ENCODE assay signal across 12 mouse cellular contexts in genomic region chr11:117314520-117314919, GRCm38 (mm10).
DNase-seq lines count a peak whose midpoint lies in the region; ATAC-seq and TF ChIP-seq lines count a peak whose summit lies in the region.
"Had no signal": no experiment of that assay in that cellular context is flagged by ENCODE, and none has a peak within 500 bp of the region (broad histone marks: within the 10 kb centered on the region; RNA-seq: fewer than 3 reads in every experiment).

No protein-coding gene starts in this region.

- peaks cover 99% of the 10 kb centered on the region for H3K4me1 ChIP-seq in hindbrain, embryonic 10.5 days (replicated peaks)
- H3K4me1 ChIP-seq in hindbrain, embryonic 16.5 days (ENCODE audit: control insufficient read depth, insufficient read depth, low read depth, low read length) = peaks cover 68% of the 10 kb centered on the region
- H3K4me1 ChIP-seq in lung, postnatal 0 days (ENCODE audit: insufficient read depth, low read depth, low read length) = peaks cover 60% of the 10 kb centered on the region
- peaks cover 99% of the 10 kb centered on the region for H3K4me1 ChIP-seq in limb, embryonic 10.5 days

- WGBS in hindbrain, embryonic 10.5 days = 94% methylated on average over 8 of the region's 8 CpGs
- 84% methylated on average over 8 of the region's 8 CpGs for WGBS in hindbrain, embryonic 16.5 days
- WGBS in lung, postnatal 0 days = 86% methylated on average over 8 of the region's 8 CpGs
- WGBS in limb, embryonic 10.5 days = 93% methylated on average over 8 of the region's 8 CpGs

- 0 out of 2 replicates have a peak overlapping the region, but pooled peaks have one; percentile 60 for H3K27ac ChIP-seq in hindbrain, embryonic 10.5 days
- H3K27ac ChIP-seq in hindbrain, embryonic 16.5 days (ENCODE audit: low read depth, low read length) = no peak overlapping the region
- peak overlapping the region; percentile 57; the same call in 1 of the 2 replicates for H3K27ac ChIP-seq in lung, postnatal 0 days (ENCODE audit: low read length)
- 0 out of 2 replicates have a peak overlapping the region, but pooled peaks have one; percentile 5 for H3K27ac ChIP-seq in limb, embryonic 10.5 days
- H3K27ac ChIP-seq: liver, embryonic 13.5 days; midbrain, embryonic 15.5 days had no signal

- no peaks in the 10 kb centered on the region for H3K9me3 ChIP-seq in hindbrain, embryonic 10.5 days
- H3K9me3 ChIP-seq in hindbrain, embryonic 16.5 days (ENCODE audit: control insufficient read depth, low read length) = no peaks in the 10 kb centered on the region
- H3K9me3 ChIP-seq in lung, postnatal 0 days (ENCODE audit: low read length) = no peaks in the 10 kb centered on the region
- no peaks in the 10 kb centered on the region for H3K9me3 ChIP-seq in limb, embryonic 10.5 days (replicated peaks)
- H3K9me3 ChIP-seq: embryonic facial prominence, embryonic 12.5 days; liver, embryonic 13.5 days; midbrain, embryonic 15.5 days had no signal

- DNase-seq in adrenal gland, postnatal 14 days = peak; percentile 57
- no peak for DNase-seq in adrenal gland, adult 8-10 months
- DNase-seq in hindbrain, embryonic 10.5 days (ENCODE audit: low spot score) = no peak
- no peak for DNase-seq in lung, postnatal 0 days (ENCODE audit: low spot score)
- no peak for DNase-seq in lung, postnatal 10 days
- DNase-seq in limb, embryonic 10.5 days (ENCODE audit: low spot score) = no peak
- no peak for DNase-seq in embryo, embryonic 11 days
- DNase-seq: forebrain, postnatal 0 days; liver, embryonic 13.5 days had no signal

- no peaks in the 10 kb centered on the region for H3K27me3 ChIP-seq in hindbrain, embryonic 10.5 days (ENCODE audit: insufficient read depth, poor library complexity, severe bottlenecking)
- no peaks in the 10 kb centered on the region for H3K27me3 ChIP-seq in hindbrain, embryonic 16.5 days (replicated peaks; ENCODE audit: control insufficient read depth, insufficient read depth, low read length)
- no peaks in the 10 kb centered on the region for H3K27me3 ChIP-seq in lung, postnatal 0 days (replicated peaks; ENCODE audit: insufficient read depth, low read length)
- H3K27me3 ChIP-seq in limb, embryonic 10.5 days (ENCODE audit: low read depth, poor library complexity, severe bottlenecking) = no peaks in the 10 kb centered on the region
- H3K27me3 ChIP-seq: embryonic facial prominence, embryonic 12.5 days; liver, embryonic 13.5 days; midbrain, embryonic 15.5 days had no signal

- no peak for TF ChIP-seq CTCF in lung, postnatal 0 days (IDR thresholded peaks at IDR 0.05)

- TF ChIP-seq EP300 in lung, postnatal 0 days (IDR thresholded peaks at IDR 0.05) = no peak

- no peaks in the 10 kb centered on the region for H3K36me3 ChIP-seq in hindbrain, embryonic 10.5 days
- H3K36me3 ChIP-seq in hindbrain, embryonic 16.5 days (ENCODE audit: control insufficient read depth, insufficient read depth, low read length) = no peaks in the 10 kb centered on the region
- H3K36me3 ChIP-seq in lung, postnatal 0 days (ENCODE audit: insufficient read depth, low read length) = no peaks in the 10 kb centered on the region
- peaks cover 45% of the 10 kb centered on the region for H3K36me3 ChIP-seq in limb, embryonic 10.5 days
- H3K36me3 ChIP-seq: embryonic facial prominence, embryonic 12.5 days; liver, embryonic 13.5 days; midbrain, embryonic 15.5 days had no signal

- no peak overlapping the region for H3K9ac ChIP-seq in hindbrain, embryonic 16.5 days (ENCODE audit: low read depth, low read length)
- H3K9ac ChIP-seq in lung, postnatal 0 days (replicated peaks; ENCODE audit: low read depth) = no peak overlapping the region
- H3K9ac ChIP-seq: embryonic facial prominence, embryonic 12.5 days; forebrain, postnatal 0 days; liver, embryonic 13.5 days; midbrain, embryonic 15.5 days had no signal

- H3K4me2 ChIP-seq in hindbrain, embryonic 16.5 days (ENCODE audit: low read length) = no peak overlapping the region
- H3K4me2 ChIP-seq in lung, postnatal 0 days (replicated peaks; ENCODE audit: low read depth, low read length) = no peak overlapping the region
- H3K4me2 ChIP-seq: embryonic facial prominence, embryonic 12.5 days; liver, embryonic 13.5 days; midbrain, embryonic 15.5 days had no signal

- H3K4me3 ChIP-seq in hindbrain, embryonic 10.5 days = no peak overlapping the region
- no peak overlapping the region for H3K4me3 ChIP-seq in hindbrain, embryonic 16.5 days (ENCODE audit: low read length)
- no peak overlapping the region for H3K4me3 ChIP-seq in lung, postnatal 0 days (ENCODE audit: low read depth, low read length)
- no peak overlapping the region for H3K4me3 ChIP-seq in limb, embryonic 10.5 days
- H3K4me3 ChIP-seq: embryonic facial prominence, embryonic 12.5 days; liver, embryonic 13.5 days; midbrain, embryonic 15.5 days had no signal

- ATAC-seq in hindbrain, embryonic 16.5 days = no peak
- ATAC-seq in lung, postnatal 0 days = no peak
- ATAC-seq: forebrain, postnatal 0 days; midbrain, embryonic 15.5 days had no signal
